Mouse (Mus musculus) kidney, adult 2 months (tissue): ENCODE data around the gene Poldip3.

Experiments used
- CTCF ChIP-seq: fragments of 200-500 bp; conservative IDR thresholded peaks from 2 replicates; pipeline ENCODE4 v1.5.1; 2011; ENCODE audit warnings: low read depth, mild to moderate bottlenecking, control low read depth, low read length, moderate library complexity, mixed read lengths; ENCODE audit not compliant: insufficient read depth, insufficient read length
- POLR2A ChIP-seq: fragments of 200-500 bp; IDR thresholded peaks from one replicate; pipeline ENCODE4 v1.6.1; 2011; ENCODE audit warnings: low read depth, low read length, control low read depth

DNA sequence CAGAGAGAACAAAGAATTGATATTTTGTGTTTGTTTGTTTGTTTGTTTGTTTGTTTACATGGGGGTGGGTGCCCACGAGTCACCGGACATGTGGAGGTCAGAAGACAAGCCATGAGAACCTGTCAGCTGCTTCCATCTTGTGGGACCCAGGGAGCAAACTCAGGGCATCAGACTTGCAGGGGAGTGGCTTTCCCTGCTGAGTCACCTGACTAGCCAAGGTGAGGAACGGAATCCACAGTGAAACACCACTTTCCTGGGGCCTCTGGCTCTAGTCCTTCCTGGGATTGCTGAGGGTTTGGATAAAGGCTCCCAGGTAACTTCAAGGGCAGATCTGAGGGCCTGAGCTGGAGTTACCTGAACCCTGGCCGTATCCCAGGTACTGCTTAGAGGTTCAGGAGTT, 27.5 kb upstream of the Poldip3 start:
- TF ChIP-seq CTCF (no peak), POLR2A (no peak)
